Mouse (Mus musculus) lung, adult 2 months (tissue): ENCODE results near the gene Zfhx3.

Experiments used
- CTCF ChIP-seq: fragments of 200-500 bp; IDR thresholded peaks from 2 replicates; pipeline ENCODE4 v1.5.1; 2011; ENCODE audit warnings: mild to moderate bottlenecking, low read length, control low read depth; ENCODE audit not compliant: insufficient read depth
- POLR2A ChIP-seq: fragments of 200-500 bp; IDR thresholded peaks from 2 replicates; pipeline ENCODE4 v1.6.1; 2011; ENCODE audit warnings: low read depth, mild to moderate bottlenecking, control low read depth, low read length, borderline replicate concordance; ENCODE audit errors: extremely low read depth

- no peak for TF ChIP-seq CTCF
- no peak for TF ChIP-seq POLR2A
Observed at GRCm38 (mm10) chr8:108994187-108994586, 1051.7 kb downstream of the Zfhx3 start.
